Mouse (Mus musculus): ENCODE results near the gene Gabarapl1. TPM values are rescaled to one million over a fixed set of nuclear protein-coding genes. Genes with fewer than 3 reads are reported as not detected.
A peak's percentile ranks its signal among the peaks of the same experiment; 100 is the strongest.

Gabarapl1 gene
- polyA plus RNA-seq, 1 experiment from 2014 or later: 77.7 TPM

DNA sequence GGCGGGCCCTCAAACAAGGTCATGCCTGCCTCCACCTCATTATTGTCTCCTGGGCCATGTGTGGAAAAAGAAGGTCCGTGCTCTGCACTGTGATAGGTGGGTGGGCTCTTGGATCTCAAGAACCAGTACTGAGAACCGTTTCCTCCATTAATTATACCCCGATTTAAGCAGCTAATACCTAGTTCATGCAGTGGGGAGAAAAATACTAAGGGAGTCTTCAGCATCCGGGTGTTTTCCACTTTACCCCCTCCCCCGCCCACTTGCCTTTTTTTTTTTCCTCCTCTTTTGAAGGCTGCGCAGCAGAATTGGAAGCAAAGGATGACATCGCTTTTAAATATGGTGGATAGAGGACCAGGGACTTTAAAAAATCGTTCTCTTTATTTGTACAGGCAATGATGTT, 1.1 kb downstream of the Gabarapl1 start:
- peak overlapping the region; percentile 72; the same call in 1 of the 2 replicates for H3K27ac ChIP-seq (ENCODE audit: low read length)
- H3K4me3 ChIP-seq (ENCODE audit: low read length): peak overlapping the region; percentile 74
- no peaks in the 10 kb centered on the region for H3K27me3 ChIP-seq (ENCODE audit: insufficient read depth, low read length)
- H3K4me1 ChIP-seq (ENCODE audit: insufficient read depth, low read length): peaks cover 21% of the 10 kb centered on the region
- WGBS: 13% methylated on average over 9 of the region's 9 CpGs
- no peaks in the 10 kb centered on the region for H3K9me3 ChIP-seq (ENCODE audit: low read length)
- peak overlapping the region; percentile 77 for H3K4me2 ChIP-seq (replicated peaks; ENCODE audit: low read depth, low read length)
- ATAC-seq (ENCODE audit: low FRiP score, low TSS enrichment): no peak
- peak overlapping the region; percentile 81 for H3K9ac ChIP-seq (replicated peaks; ENCODE audit: low read length)
- H3K36me3 ChIP-seq (ENCODE audit: insufficient read depth, low read length): peaks cover 15% of the 10 kb centered on the region; the same call in 1 of the 2 replicates

DNA sequence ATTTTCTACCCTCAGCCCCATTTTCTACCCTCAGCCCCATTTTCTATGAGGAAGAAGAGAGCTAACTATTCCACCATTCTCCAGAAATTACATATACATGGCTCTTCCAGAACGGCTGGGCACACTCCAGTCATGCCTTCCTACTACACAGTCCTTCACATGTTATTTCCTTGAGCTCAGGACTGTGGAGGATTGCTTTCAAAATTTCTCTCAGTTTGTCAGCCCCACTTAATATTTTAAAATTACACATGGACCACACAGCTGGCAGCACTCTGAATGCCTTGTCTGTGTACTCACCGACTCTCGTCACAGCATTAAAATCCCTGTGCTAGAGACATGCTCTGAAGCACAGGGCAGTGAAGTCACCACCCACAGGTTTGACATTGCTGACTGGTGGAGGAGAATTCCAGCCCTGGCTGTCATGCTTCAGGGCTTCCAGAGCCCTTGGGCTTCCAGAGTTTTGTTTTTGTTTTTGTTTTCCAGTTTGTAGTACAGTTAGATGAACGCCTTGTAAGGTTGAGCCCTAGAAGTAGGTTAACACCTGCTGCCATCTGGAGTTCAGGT, 1.7 kb downstream of the Gabarapl1 start:
- H3K36me3 ChIP-seq (ENCODE audit: insufficient read depth, low read length): peaks cover 21% of the 10 kb centered on the region
- no peaks in the 10 kb centered on the region for H3K9me3 ChIP-seq (ENCODE audit: low read length)
- peaks cover 21% of the 10 kb centered on the region for H3K4me1 ChIP-seq (ENCODE audit: insufficient read depth, low read length)
- peak overlapping the region; percentile 10; the same call in 1 of the 2 replicates for H3K9ac ChIP-seq (replicated peaks; ENCODE audit: low read length)
- no peaks in the 10 kb centered on the region for H3K27me3 ChIP-seq (ENCODE audit: insufficient read depth, low read length)
- peak overlapping the region; percentile 74 for H3K4me3 ChIP-seq (ENCODE audit: low read length)
- peak; percentile 81 for ATAC-seq (ENCODE audit: low FRiP score, low TSS enrichment)
- peak overlapping the region; percentile 67 for H3K27ac ChIP-seq (ENCODE audit: low read length)
- 30% methylated on average over 4 of the region's 4 CpGs for WGBS
- peak overlapping the region; percentile 77 for H3K4me2 ChIP-seq (replicated peaks; ENCODE audit: low read depth, low read length)

DNA sequence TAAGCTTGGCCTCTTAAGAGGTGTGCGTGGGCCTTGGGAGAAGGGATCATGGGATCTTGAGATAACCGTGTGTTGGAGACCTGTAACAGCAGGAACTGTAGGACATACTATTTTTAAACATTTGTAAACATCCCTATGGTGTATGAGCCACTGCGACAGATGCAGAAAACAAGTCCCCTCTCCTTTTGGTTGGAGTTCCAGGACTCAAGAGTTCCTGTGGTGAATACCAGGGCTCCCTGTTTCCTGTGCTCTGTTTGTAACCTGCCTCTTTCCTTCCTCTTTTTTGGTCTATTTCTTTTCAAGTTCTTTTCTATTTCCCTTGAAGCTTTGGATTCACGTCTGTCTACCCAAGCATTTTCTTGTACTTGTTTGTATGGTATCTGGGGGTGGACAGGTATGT, 2.8 kb downstream of the Gabarapl1 start:
- no peaks in the 10 kb centered on the region for H3K9me3 ChIP-seq (ENCODE audit: low read length)
- 66% methylated on average over 4 of the region's 4 CpGs for WGBS
- peaks cover 28% of the 10 kb centered on the region for H3K36me3 ChIP-seq (ENCODE audit: insufficient read depth, low read length)
- no peaks in the 10 kb centered on the region for H3K27me3 ChIP-seq (ENCODE audit: insufficient read depth, low read length)
- H3K4me3 ChIP-seq (ENCODE audit: low read length): no peak overlapping the region
- no peak overlapping the region for H3K9ac ChIP-seq (replicated peaks; ENCODE audit: low read length)
- ATAC-seq (ENCODE audit: low FRiP score, low TSS enrichment): no peak
- H3K27ac ChIP-seq (ENCODE audit: low read length): no peak overlapping the region
- peak overlapping the region; percentile 77 for H3K4me2 ChIP-seq (replicated peaks; ENCODE audit: low read depth, low read length)
- peaks cover 21% of the 10 kb centered on the region for H3K4me1 ChIP-seq (ENCODE audit: insufficient read depth, low read length)

DNA sequence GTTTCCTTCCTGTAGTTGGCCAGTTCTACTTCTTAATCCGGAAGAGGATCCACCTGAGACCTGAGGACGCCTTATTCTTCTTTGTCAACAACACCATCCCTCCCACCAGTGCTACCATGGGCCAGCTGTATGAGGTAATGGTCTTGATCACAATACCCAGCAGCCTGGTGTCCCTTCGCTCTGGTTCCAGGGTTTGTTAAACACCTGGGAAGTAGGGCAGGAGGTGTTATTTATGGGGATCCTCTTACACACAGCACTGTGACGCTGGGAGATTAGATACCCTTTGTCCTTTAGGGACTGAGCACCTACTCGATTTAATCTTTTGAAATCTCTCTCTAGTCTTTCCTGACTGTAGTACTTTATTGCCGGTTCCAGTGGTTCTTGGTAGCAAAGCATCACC, 5.6 kb downstream of the Gabarapl1 start:
- Histone ChIP-seq H3K36me3 (ENCODE audit: insufficient read depth, low read length) (peaks cover 40% of the 10 kb centered on the region), H3K27me3 (ENCODE audit: insufficient read depth, low read length) (no peaks in the 10 kb centered on the region), H3K9ac (replicated peaks; ENCODE audit: low read length) (no peak overlapping the region), H3K4me1 (ENCODE audit: insufficient read depth, low read length) (peaks cover 15% of the 10 kb centered on the region), H3K4me2 (replicated peaks; ENCODE audit: low read depth, low read length) (no peak overlapping the region), H3K4me3 (ENCODE audit: low read length) (no peak overlapping the region), H3K27ac (ENCODE audit: low read length) (no peak overlapping the region), H3K9me3 (ENCODE audit: low read length) (no peaks in the 10 kb centered on the region)
- WGBS: 73% methylated on average over 6 of the region's 6 CpGs
- no peak for ATAC-seq (ENCODE audit: low FRiP score, low TSS enrichment)

DNA sequence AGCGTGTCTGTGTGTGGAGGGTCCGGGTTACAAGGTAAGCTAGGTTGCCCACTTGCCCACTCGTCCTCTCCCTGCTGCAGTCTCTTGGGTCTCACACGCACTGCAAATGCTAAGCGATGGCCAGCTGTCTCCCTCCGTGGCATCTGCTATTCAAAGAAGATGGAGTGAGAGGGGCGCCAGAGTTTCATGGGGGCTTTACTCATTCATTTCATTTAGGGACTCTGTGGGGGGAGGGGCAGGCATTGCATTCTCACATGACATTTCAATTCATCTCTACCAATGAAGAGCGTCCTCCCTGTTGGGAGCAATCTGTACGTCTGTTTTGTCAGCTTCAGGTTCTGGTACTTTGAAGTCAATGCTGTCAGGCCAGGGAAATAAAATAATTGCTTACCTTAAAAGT, 9.0 kb downstream of the Gabarapl1 start:
- H3K4me3 ChIP-seq (ENCODE audit: low read length): no peak overlapping the region
- ATAC-seq (ENCODE audit: low FRiP score, low TSS enrichment): no peak
- WGBS: 88% methylated on average over 9 of the region's 9 CpGs

DNA sequence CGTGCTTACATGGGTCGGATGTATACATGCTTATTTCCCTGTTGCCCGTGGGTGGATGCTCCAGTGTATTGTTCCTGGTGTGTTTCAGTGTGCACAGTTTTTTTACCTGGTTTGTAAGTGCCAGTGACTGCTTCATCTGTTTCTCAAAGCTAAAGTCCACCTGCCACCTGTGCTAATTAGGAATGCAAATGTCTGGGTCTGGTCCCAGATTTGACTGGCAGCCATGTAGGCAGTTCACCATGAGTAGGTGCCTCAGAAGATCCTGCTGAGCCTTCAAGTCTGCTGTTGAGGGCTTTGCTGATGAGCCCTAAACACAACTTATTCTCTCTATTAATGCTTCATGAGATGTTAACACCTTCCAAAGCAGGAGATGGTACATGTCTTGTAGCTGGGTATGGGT, 9.6 kb downstream of the Gabarapl1 start:
- Histone ChIP-seq H3K9me3 (ENCODE audit: low read length) (no peaks in the 10 kb centered on the region), H3K4me2 (replicated peaks; ENCODE audit: low read depth, low read length) (no peak overlapping the region), H3K27ac (ENCODE audit: low read length) (no peak overlapping the region), H3K36me3 (ENCODE audit: insufficient read depth, low read length) (peaks cover 36% of the 10 kb centered on the region), H3K27me3 (ENCODE audit: insufficient read depth, low read length) (no peaks in the 10 kb centered on the region), H3K4me1 (ENCODE audit: insufficient read depth, low read length) (no peaks in the 10 kb centered on the region), H3K4me3 (ENCODE audit: low read length) (no peak overlapping the region), H3K9ac (replicated peaks; ENCODE audit: low read length) (no peak overlapping the region)
- WGBS: 89% methylated on average over 3 of the region's 3 CpGs
- ATAC-seq (ENCODE audit: low FRiP score, low TSS enrichment): no peak

More for the DNA sequence above, 9.0 kb downstream of the Gabarapl1 start:
- H3K9me3 ChIP-seq (ENCODE audit: low read length): no peaks in the 10 kb centered on the region
- H3K4me2 ChIP-seq (replicated peaks; ENCODE audit: low read depth, low read length): no peak overlapping the region
- no peaks in the 10 kb centered on the region for H3K4me1 ChIP-seq (ENCODE audit: insufficient read depth, low read length)
- no peak overlapping the region for H3K9ac ChIP-seq (replicated peaks; ENCODE audit: low read length)
- H3K27ac ChIP-seq (ENCODE audit: low read length): no peak overlapping the region
- H3K27me3 ChIP-seq (ENCODE audit: insufficient read depth, low read length): no peaks in the 10 kb centered on the region
- H3K36me3 ChIP-seq (ENCODE audit: insufficient read depth, low read length): peaks cover 40% of the 10 kb centered on the region

DNA sequence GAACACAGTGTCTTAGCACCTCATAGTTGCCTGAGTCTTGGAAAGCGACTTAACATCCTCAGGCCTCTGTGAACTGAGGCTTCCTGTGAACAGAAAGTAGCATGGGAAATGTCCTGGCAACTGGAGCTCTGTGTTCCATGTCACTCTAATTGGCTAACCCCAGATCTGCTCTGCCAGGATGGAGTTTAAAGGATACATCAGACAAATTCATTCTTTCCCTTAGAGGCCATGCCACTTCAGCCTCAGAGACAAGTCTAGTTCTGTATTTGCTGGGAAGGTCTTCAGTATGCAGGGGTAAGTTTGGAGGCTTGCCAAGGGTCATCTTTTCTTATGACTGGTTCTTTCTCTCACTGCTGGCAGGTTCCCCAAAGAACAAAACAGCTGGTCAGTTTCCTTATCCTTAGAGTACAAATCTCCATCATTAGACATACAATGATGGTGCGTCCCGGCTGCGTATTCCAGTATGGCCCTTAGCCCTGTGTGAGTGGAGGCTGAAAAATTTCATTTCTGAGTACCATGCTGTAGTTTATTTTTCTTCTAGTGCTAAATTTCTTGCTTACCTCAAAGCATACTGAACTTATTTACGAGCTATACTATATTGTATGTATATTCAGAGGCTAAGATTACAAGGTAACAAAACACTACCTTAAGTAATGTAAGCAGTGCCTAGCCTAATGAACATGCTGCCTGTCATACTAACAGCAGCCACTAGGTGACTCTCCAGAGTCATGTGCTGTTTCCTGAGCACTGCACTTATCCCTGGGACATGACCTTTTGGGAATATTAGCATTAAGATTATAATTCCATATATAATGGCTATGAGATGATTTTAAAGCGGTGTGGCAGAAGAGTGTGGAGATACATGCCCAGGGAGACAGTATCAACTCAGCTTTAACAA, 11.0 kb downstream of the Gabarapl1 start:
- WGBS: 62% methylated on average over 6 of the region's 6 CpGs
- Histone ChIP-seq H3K4me3 (ENCODE audit: low read length) (no peak overlapping the region), H3K9ac (replicated peaks; ENCODE audit: low read length) (no peak overlapping the region), H3K36me3 (ENCODE audit: insufficient read depth, low read length) (peaks cover 25% of the 10 kb centered on the region), H3K27me3 (ENCODE audit: insufficient read depth, low read length) (no peaks in the 10 kb centered on the region), H3K27ac (ENCODE audit: low read length) (no peak overlapping the region), H3K4me2 (replicated peaks; ENCODE audit: low read depth, low read length) (no peak overlapping the region), H3K9me3 (ENCODE audit: low read length) (no peaks in the 10 kb centered on the region), H3K4me1 (ENCODE audit: insufficient read depth, low read length) (no peaks in the 10 kb centered on the region)
- peak; percentile 74; the same call in 1 of the 2 replicates for ATAC-seq (ENCODE audit: low FRiP score, low TSS enrichment)

DNA sequence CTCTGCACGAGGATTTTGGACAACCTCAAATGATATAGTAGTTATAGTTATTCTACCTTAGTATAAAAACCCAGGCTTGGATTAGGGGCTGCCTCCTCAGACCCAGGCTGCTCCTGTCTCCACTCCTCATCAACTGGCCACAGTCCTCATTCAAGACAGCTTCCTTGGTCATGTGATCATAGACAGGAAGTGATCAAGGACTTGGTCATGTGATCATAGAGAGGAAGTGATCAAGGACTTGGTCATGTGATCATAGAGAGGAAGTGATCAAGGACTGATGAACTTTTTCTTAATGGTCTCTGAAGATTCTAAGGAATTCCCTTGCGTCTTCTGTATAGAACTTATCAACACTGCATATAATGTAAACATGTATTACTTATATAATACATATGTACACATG, 14.3 kb downstream of the Gabarapl1 start:
- Histone ChIP-seq H3K27me3 (ENCODE audit: insufficient read depth, low read length) (no peaks in the 10 kb centered on the region), H3K27ac (ENCODE audit: low read length) (no peak overlapping the region), H3K4me3 (ENCODE audit: low read length) (no peak overlapping the region), H3K9ac (replicated peaks; ENCODE audit: low read length) (no peak overlapping the region), H3K4me1 (ENCODE audit: insufficient read depth, low read length) (no peaks in the 10 kb centered on the region), H3K9me3 (ENCODE audit: low read length) (no peaks in the 10 kb centered on the region), H3K36me3 (ENCODE audit: insufficient read depth, low read length) (no peaks in the 10 kb centered on the region), H3K4me2 (replicated peaks; ENCODE audit: low read depth, low read length) (no peak overlapping the region)
- WGBS: 81% methylated on average over 2 of the region's 2 CpGs
- ATAC-seq (ENCODE audit: low FRiP score, low TSS enrichment): no peak

DNA sequence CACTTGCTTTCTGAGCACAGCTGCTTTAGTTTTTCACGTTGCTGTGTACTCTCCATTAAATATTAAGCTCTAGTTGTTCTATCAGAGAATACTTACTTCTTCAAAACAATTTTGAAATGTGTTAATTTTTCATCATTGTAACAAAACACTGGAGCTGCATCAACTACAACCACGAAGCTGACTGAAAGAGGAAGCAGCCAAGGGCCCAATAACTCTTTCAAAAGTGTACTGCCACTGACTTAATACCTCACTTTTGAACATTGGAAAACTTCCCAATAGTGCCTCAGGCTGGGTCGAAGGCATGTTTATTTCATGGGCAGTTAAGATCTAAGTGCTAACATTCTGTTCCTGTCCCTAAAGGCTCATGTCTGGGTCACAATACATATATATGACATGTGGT, 15.0 kb downstream of the Gabarapl1 start:
- Histone ChIP-seq H3K4me3 (ENCODE audit: low read length) (no peak overlapping the region), H3K36me3 (ENCODE audit: insufficient read depth, low read length) (no peaks in the 10 kb centered on the region), H3K9ac (replicated peaks; ENCODE audit: low read length) (no peak overlapping the region), H3K4me2 (replicated peaks; ENCODE audit: low read depth, low read length) (no peak overlapping the region), H3K9me3 (ENCODE audit: low read length) (no peaks in the 10 kb centered on the region), H3K4me1 (ENCODE audit: insufficient read depth, low read length) (no peaks in the 10 kb centered on the region), H3K27ac (ENCODE audit: low read length) (no peak overlapping the region), H3K27me3 (ENCODE audit: insufficient read depth, low read length) (no peaks in the 10 kb centered on the region)
- 60% methylated on average over 3 of the region's 3 CpGs for WGBS
- ATAC-seq (ENCODE audit: low FRiP score, low TSS enrichment): no peak
